Mouse (Mus musculus) layer of hippocampus, postnatal 36 days (tissue): ENCODE data around the gene Gm18336. TPM values are rescaled to one million over a fixed set of nuclear protein-coding genes. Genes with fewer than 3 reads are reported as not detected.
"Not testable (repeated sequence)": the region's sequence is repeated elsewhere in the genome, so short reads cannot be mapped to it uniquely, and the experiment has no call there.

Source experiments
- DNase-seq, 2 experiments: peaks; one replicate each; pipeline ENCODE4 v3.0.0; 2022
- total RNA-seq, 2 experiments: library from RNA; stranded (reverse); gene quantifications; 2 replicates each; pipeline ENCODE4 v1.2.3; 2021

The Gm18336 gene
- total RNA-seq, result under 1 TPM in 1 of 2 experiments, not detected in 1; 0.15 TPM

- not testable (repeated sequence) for DNase-seq
These were observed at the start of gene Gm18336 for GRCm38 (mm10) chrX:73398636-73399035. Gm18336 (minus strand) TSS chrX:73398736.

- no peak for DNase-seq
These were observed 42.9 kb upstream of the Gm18336 start for GRCm38 (mm10) chrX:73441428-73441827.

GRCm38 (mm10) chrX:73435252-73435651, 36.7 kb upstream of the Gm18336 start, which contains the start of gene Trex2:
Trex2 (minus strand) TSS chrX:73435344.
- no peak for DNase-seq

GRCm38 (mm10) chrX:73432850-73433249, 34.3 kb upstream of the Gm18336 start:
- DNase-seq, result no peak

GRCm38 (mm10) chrX:73430036-73430435, 31.5 kb upstream of the Gm18336 start:
- DNase-seq, result no peak

GRCm38 (mm10) chrX:73412767-73413166, 14.2 kb upstream of the Gm18336 start:
- no peak for DNase-seq

GRCm38 (mm10) chrX:73410880-73411517, 12.5 kb upstream of the Gm18336 start, which contains the start of gene Zfp92:
Zfp92 (plus strand) TSS chrX:73411096.
- DNase-seq, result peak; percentile 21 to 27

GRCm38 (mm10) chrX:73401616-73402015, 3.1 kb upstream of the Gm18336 start:
- no peak for DNase-seq

GRCm38 (mm10) chrX:73400951-73401350, 2.4 kb upstream of the Gm18336 start:
- DNase-seq, result no peak

GRCm38 (mm10) chrX:73396446-73396845, 2.1 kb downstream of the Gm18336 start:
- no peak for DNase-seq

GRCm38 (mm10) chrX:73391481-73391880, 7.1 kb downstream of the Gm18336 start:
- DNase-seq, result no peak

- no peak for DNase-seq
These were observed 13.6 kb downstream of the Gm18336 start for GRCm38 (mm10) chrX:73384924-73385323.

- peak in 1 of 2 experiments; percentile 6 for DNase-seq
These were observed 14.1 kb downstream of the Gm18336 start for GRCm38 (mm10) chrX:73384419-73384818.

- DNase-seq, result no peak
These were observed 35.2 kb downstream of the Gm18336 start for GRCm38 (mm10) chrX:73363291-73363690.

GRCm38 (mm10) chrX:73356719-73357118, 41.8 kb downstream of the Gm18336 start:
- no peak for DNase-seq

GRCm38 (mm10) chrX:73356163-73356562, 42.4 kb downstream of the Gm18336 start:
- DNase-seq, result no peak

Other genes with a start within 250 kb of the Gm18336 start
- gene Xlr5b, start 249.9 kb downstream of the Gm18336 start, total RNA-seq, result not detected
- 1 to 10 TPM; 1.6 to 2.7 TPM for gene DXBay18, start 249.3 kb downstream of the Gm18336 start, total RNA-seq
- not detected for gene Spin2d, start 221.7 kb downstream of the Gm18336 start, total RNA-seq
- gene Xlr3b, start 206.5 kb downstream of the Gm18336 start, total RNA-seq, result 10 to 100 TPM in 1 of 2 experiments, 1 to 10 TPM in 1; 4.1 to 14.2 TPM
- 1 to 10 TPM in 1 of 2 experiments, under 1 TPM in 1; 0.37 to 4.8 TPM for gene Xlr4b, start 184.4 kb downstream of the Gm18336 start, total RNA-seq
- 10 to 100 TPM; 15.2 to 15.6 TPM for gene F8a, start 170.4 kb downstream of the Gm18336 start, total RNA-seq
- under 1 TPM in 1 of 2 experiments, not detected in 1; 0.73 TPM for gene Xlr4c, start 155.6 kb downstream of the Gm18336 start, total RNA-seq
- not detected for gene Xlr3c, start 133.3 kb downstream of the Gm18336 start, total RNA-seq
- under 1 TPM in 1 of 2 experiments, not detected in 1; 0.33 TPM for gene Xlr5a, start 105.8 kb downstream of the Gm18336 start, total RNA-seq
- not detected for gene Xlr5c, start 105.8 kb downstream of the Gm18336 start, total RNA-seq
- not detected for gene Gm45015, start 61.9 kb downstream of the Gm18336 start, total RNA-seq
- 10 to 100 TPM; 11.4 to 11.5 TPM for gene Zfp275, start 56.1 kb downstream of the Gm18336 start, total RNA-seq
- 1 to 10 TPM; 2.1 to 2.9 TPM for gene Zfp92, start 12.4 kb upstream of the Gm18336 start, total RNA-seq
- gene Trex2, start 36.6 kb upstream of the Gm18336 start, total RNA-seq, result not detected
- 1 to 10 TPM; 5.8 to 8.0 TPM for gene Haus7, start 60.3 kb upstream of the Gm18336 start, total RNA-seq
- 10 to 100 TPM; 15.5 to 19.3 TPM for gene Bgn, start 84.9 kb upstream of the Gm18336 start, total RNA-seq
- gene Atp2b3, start 104.3 kb upstream of the Gm18336 start, total RNA-seq, result 100 to 1,000 TPM; 151 to 152 TPM
- gene Dusp9, start 240.7 kb upstream of the Gm18336 start, total RNA-seq, result under 1 TPM; 0.18 to 0.25 TPM